Mouse (Mus musculus) ovary, postnatal 36 days (tissue): ENCODE measurements around the gene Hoxa6.

ENCODE experiments used
- DNase-seq: peaks from one replicate; pipeline ENCODE4 v3.0.0; 2022; ENCODE audit warnings: low spot score, mixed read lengths

The Hoxa6 gene

GRCm38 (mm10) chr6:52240389-52241000 lies 32.0 kb upstream of the Hoxa6 start, which contains the start of gene Hoxa10:
Gene Hoxa10, minus strand, starts transcription at chr6:52240854.
- peak; percentile 71 for DNase-seq

DNA sequence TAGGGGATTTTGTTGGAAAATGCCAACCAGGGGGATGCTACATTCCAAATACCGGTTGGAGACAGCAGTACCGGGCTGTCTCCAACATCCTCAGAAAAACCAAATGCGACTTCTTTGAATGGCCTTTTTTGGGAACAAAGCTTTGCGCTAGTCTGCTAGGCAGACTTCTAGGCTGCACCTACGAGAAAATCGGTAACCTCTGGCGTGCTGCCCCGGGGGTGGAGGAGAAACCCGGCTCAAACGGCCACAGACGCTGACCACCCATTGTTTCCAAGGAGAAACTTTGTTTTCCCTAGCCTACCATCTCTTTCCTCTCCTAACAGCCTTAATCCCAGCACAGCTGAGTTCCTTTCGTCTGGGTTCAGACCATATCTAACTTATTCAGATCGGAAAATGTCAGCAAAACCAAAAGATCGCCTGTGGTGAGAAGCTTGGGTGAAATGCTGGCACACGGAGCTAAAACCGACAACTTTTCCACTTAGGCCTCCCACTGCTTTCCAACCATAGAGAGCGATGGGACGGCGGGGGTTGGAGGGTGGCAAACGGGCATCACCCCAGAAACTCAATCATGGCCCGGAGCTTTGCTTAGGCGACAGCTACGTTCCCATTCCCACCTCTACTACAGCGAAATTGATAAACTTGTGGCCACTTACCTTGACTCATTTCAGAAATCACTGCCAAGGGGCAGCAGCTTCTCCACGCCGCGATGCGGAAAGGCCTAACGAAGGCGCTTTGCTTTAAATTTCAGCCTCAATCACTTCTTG lies 31.3 kb upstream of the Hoxa6 start:
- no peak for DNase-seq

GRCm38 (mm10) chr6:52238976-52239375 lies 30.5 kb upstream of the Hoxa6 start:
- no peak for DNase-seq

DNA sequence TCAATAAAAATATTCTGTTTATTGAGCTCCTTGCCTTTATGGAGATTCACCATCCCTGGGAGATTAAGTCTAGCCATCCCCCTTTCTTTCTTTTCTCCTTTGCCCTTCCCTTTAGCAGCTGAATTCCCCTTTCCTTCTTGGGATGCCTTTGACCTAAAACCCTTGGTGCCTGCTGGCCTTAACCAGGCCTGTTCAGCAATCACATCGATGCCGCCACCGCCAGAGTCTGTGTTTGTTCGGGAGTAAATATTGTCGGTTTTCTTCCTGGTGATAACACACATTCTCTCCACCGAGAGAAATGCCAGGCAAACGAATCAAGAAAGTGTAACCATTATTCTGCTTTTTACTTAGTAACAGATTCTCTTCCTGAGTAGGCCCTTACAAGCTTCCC lies 29.6 kb upstream of the Hoxa6 start:
- no peak for DNase-seq

DNA sequence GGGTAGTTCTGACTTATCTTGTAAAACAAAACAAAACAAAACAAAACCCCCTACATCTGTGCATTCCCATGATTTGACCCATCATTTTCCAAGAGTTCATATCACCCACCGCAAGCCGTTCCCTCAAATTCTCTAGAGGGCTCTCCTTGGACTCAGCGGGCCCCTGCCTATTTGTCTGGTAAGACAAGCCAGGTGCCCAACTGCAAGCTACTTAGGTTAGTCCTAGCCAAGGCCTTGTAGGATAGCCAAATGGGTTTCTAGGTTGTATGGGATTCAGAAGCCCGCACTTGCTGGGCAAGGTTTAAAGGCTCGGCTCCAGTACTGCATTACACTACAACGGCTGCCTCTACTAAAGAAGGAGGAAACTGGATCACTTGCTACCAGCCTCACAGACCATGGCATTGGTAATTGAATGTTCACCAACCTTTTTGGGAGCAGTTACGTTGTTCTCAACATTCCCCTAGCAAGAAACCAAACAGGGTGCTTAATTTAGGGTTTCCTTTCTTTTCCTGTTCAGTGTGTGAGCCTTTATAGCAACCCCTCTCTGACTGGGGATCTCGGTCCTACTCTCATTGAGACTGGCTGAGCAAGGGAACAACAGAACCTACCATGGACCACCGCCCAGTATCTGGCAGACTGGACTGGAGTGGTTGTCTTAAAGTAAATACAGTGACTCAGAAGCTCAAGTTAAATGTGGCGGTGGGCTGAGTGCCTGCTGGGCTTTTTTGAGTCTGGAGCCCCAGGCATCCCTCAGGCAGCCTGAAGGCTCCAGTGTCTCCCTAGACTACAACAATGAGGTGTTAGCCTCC lies 29.0 kb upstream of the Hoxa6 start:
- DNase-seq = no peak

- DNase-seq = no peak
Observed at GRCm38 (mm10) chr6:52236806-52237205, 28.3 kb upstream of the Hoxa6 start.

DNA sequence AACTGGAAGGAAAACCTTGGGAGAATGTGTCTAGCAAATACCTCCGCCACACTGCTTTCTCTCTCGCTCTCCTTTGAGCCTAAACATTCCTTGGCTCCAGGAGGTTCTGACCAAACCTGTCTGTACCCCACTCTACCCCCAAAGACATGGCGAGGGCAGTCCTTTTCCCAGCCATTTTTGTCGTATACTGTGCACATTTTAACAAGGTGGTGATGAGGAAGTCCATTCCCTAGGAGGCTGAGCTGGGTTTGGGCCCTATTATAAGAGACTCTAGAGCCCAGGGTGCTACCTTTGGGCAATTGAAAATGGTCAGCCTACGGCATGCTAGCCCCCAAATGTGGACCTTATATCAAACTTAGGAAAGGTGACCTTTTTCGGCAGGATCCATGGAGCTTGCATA lies 27.3 kb upstream of the Hoxa6 start:
- DNase-seq = no peak

DNA sequence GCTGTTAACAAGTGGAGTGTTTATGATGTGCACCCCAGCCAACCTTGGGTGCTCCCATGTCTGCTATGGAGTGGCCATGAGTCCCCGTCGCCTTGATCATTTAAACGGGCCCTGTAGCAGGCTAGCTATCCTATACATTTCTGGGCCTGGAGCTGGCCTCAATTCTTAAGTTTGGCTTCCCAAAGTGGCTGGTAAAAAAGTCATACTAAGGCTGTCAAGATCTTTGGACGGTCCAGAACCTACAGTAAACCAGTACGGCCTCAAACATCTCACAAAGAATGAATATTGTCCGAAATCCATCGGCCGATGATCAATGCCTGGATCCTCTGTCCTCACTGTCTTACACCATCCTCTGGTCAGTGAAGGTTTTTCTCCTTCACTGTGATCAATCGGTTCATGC lies 26.7 kb upstream of the Hoxa6 start:
- no peak for DNase-seq

GRCm38 (mm10) chr6:52234428-52235140 lies 26.1 kb upstream of the Hoxa6 start:
- DNase-seq = no peak

GRCm38 (mm10) chr6:52233546-52234427 lies 25.3 kb upstream of the Hoxa6 start:
- no peak for DNase-seq

DNA sequence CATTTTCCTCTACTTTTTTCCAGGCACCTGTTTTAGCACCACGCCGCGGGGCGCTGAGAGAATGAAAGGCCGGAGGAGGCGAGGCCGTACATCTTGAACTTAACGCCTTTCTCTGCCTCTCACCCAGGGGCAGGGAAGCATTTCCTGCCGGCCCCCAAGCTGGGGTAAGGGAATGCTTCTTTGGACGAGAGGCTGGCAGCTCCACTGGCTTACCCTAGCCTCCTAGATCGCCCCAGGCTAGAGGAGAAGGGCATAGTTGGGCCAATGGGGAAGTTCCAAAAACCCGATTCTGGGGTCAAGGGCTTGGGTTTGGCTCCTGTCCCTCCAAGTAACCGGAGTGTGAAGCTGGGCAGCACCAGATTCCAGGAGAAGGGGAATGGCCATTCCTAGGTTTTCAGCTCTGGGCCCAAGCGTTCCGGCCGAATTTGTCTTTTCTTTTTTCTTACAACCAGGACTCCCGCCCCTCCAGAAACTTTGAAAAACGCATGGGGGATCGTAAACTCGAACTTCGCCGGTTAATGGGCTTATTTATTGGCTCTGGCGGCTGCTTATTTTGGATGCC lies 24.5 kb upstream of the Hoxa6 start:
- DNase-seq = no peak

DNA sequence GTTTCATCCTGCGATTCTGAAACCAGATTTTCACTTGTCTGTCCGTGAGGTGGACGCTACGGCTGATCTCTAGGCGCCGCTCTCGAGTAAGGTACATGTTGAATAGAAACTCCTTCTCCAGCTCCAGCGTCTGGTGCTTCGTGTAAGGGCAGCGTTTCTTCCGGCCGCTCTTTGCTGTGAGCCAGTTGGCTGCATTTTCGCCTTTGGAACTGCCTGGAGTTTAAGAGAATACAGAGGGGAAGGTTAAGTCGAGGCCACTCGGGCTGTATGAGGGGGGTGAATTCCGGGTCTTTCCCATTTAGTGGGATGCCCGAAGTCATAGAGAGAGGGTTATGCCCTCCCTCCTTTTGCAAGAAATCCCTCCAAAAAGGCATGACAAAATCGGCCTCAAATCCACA lies 24.0 kb upstream of the Hoxa6 start:
- DNase-seq = no peak

- no peak for DNase-seq
Observed at GRCm38 (mm10) chr6:52231885-52232567, 23.5 kb upstream of the Hoxa6 start.

- DNase-seq = no peak
Observed at GRCm38 (mm10) chr6:52230516-52231165, 22.1 kb upstream of the Hoxa6 start, which contains the start of gene Hoxa9. Gene Hoxa9, minus strand, starts transcription at chr6:52231089.

- no peak for DNase-seq
Observed at GRCm38 (mm10) chr6:52229558-52230416, 21.3 kb upstream of the Hoxa6 start.

DNA sequence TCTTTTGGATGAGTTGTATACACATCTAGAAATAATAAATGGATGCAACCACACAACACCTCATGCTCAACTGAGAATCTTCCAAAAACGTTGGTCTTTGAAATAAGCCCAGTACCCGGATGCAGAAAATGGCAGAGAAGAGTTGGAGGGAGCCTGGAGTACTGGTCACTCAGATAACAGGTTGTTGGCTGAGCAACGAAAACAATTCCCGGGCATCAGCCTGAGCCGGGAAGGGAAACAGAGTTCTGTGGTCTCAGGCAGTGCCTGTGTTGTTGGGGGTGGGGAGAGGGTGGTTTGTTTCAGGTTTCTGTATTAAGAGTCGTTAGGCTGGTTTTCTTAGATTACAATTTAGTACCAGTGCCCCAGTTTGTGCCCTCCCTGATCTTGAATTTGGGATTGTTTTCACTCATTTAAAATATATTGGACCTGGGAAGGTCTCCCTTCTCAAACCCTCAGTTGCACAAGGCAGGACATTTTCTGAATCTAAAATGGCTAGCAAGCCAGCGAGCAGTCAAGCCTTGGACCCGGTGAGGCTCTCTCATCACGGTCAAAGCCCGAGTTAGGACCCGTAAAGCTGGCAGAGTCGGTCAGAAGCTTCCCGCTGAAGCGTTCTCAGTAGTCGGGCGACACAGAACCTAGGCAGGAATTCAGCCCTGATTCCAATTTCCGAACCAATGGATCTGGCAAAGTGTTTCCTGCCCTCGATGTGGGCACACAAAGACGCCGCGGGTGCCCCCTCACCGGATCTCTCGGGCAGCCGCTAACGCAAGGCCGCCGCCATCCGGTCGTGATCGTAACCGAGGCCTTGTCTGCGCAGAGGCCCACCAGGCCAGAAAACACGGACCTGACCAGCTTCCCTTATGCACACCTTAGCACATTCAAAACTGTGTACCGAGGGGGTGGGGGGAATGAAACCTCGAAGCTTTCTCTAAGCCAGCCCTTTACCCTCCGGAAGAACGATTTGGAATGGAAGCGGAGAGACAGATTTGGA lies 20.2 kb upstream of the Hoxa6 start:
- no peak for DNase-seq

DNA sequence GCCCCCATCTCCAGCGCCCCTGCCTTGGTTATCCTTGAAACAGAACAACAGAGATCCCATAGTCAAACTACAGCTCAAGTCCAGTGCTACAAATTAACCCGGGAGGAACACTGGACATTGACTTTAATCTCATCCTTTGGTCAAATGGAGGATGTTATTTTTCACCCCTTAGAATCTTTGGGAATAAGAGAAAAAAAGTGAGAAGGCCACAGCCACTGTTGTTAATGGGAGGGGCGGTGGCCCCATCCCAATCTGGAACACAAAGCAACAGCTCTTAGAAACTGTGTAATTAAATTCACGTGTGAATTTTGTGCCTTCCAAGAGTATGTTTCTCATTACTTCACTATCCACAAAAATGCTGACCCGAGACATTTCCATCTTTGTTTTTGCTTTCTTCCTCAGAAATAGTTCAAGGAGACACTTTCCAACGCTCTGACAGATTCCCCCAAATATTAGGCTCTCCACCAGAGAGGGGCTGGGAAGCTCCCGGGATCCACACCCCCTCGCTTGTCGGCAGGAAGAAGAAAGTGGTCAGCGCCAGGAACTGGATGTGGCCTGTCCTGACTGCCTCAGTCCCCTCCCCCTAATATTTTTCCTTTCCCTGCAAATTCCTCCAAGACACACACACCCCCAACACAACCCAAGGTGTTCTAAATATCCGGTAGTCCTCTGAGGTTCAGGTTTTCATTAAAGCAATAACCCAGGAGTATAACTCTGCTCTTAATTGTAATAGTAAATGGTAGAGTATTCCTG lies 19.1 kb upstream of the Hoxa6 start:
- no peak for DNase-seq
